Mouse (Mus musculus): ENCODE measurements around the gene Dse.

DNA sequence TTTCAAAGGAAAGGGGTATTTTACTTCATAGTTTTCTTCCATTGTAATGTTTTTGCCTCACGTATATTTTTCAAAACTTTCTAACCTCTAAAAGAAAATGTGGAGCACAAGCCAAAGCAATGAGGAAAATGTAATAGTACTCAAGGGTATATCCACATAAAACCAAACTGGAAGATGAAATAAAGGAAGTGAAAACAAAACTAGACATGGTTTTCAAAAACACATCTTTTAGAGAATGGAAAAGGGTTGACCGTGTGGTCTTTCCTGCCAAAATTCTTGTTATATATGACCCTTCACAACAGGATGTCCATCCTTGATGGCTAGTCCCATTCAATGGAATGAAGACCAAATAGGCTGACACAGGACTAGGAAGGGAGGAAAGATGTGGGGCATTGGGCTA is 89.1 kb downstream of the Dse start:
- TF ChIP-seq CTCF (conservative IDR thresholded peaks at IDR 0.05; ENCODE audit: low read length): no peak
- no peak for TF ChIP-seq POU5F1 (IDR thresholded peaks at IDR 0.05; ENCODE audit: borderline replicate concordance, low read length)
